Mouse (Mus musculus): ENCODE results near the gene Syt1.

Syt1 gene

DNA sequence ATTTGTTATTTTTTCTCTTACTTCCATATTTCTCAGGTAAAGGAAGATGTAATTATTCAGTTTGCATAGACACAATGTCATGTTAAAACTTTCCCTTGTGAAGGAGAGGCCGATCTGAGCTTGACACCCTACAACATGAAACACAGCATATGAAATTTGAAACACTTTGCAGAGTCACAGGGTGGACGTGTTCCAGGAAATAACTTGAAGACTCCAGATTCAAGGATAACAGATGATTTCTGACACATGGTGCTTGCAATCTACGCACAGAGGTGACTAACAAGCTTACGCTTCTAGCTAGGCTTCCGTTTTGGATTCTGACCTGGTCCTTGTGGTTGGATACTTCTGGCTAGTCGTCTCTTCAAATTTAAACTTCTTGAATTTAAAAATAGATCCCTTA, 239.7 kb downstream of the Syt1 start:
- DNase-seq (ENCODE audit: extremely low read depth, insufficient read length, low spot score): no peak

DNA sequence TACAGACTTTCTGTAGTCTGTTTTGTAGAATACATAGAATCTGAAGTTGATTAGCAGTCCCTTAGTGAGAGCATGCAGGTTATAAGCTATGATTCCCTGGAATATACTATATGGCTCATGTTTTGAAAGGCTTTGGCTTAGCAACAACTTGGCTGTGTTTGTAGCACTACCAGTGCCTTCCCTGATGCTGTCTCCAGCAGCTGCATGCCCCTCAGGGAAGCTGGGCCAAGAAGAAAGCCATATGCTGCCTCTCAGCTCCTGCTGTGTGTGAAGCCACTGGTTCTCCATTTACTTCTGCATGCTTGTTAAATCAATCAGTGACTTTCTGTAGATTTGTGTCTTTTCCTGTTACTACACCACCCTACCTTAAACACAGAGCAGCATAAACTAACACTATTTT, 245.2 kb downstream of the Syt1 start:
- DNase-seq (ENCODE audit: extremely low read depth, insufficient read length, low spot score): no peak

DNA sequence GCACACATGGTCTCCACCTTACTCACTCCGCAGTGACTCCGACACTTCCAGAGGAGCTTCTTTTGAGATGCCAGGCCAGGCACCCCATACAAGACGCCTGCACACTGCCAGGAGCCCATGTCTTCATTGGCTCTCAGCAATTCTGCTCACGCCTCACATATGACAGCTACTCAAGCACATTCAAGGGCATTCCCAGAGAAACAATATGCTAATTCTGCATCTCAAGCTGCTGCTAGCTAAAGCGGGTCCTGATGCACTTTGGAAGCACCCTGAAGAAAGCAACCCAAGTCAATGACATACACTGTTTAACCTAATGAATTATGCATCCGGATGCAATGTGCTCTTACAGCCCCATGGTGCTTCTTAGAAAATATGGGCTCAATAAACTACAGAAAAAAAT, 247.1 kb downstream of the Syt1 start:
- DNase-seq (ENCODE audit: extremely low read depth, insufficient read length, low spot score): no peak

DNA sequence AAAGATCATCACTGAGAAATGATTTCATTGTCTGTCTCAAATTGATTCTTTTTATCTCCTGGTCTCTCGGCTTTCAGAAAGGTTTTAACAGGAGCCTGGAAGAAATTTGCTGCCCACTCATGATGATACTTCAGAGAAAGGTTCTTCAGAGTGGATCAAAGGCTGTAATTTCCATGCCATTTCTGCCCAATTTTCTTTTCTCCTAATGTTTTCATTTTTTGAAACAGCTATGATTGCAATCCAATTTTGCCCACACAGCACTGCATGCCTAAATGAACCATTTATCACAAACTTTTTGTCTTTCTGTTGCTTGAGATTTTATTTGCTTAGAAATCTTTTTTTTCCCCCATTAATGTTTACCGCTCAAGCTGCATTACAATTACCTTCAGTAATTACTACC, 257.5 kb downstream of the Syt1 start:
- DNase-seq (ENCODE audit: extremely low read depth, insufficient read length, low spot score): no peak

DNA sequence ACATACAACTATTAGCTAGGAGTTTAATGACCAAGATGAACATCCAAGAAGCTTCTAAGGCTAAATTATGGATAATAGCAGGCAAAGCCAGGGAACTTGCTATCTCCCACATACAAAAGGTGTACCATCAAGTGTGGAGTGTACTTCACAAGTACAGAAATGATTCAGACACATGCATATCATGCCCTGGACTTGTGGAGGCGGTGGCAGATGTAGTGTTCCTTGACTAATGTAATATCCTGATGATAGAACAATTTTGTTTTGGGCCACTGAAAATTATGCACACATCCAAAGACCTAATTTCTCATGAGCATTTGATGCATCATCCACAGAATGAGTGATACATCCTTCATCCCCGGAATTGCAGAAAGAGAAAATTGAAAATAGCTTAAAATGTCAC, 267.0 kb downstream of the Syt1 start:
- no peak for DNase-seq (ENCODE audit: extremely low read depth, insufficient read length, low spot score)

DNA sequence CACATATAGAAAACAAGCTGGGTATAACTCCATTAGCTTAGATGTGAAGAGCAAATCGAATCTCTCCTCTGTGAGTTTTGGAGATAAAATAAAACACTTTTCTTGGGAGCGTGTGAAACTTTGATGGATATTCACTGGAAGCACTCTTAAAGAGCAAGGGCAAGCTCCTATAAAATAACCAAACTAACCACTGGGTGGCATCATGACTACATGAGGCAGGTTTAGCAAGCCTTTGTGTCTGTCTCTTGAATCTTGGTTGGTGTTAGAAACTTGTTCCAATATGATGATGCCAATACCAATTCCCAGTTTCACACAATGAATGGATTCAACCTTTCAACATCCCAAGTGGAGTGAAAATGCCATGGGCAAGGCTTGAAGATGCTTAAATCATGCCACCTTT, 276.8 kb downstream of the Syt1 start:
- peak; percentile 13 for DNase-seq (ENCODE audit: extremely low read depth, insufficient read length, low spot score)

DNA sequence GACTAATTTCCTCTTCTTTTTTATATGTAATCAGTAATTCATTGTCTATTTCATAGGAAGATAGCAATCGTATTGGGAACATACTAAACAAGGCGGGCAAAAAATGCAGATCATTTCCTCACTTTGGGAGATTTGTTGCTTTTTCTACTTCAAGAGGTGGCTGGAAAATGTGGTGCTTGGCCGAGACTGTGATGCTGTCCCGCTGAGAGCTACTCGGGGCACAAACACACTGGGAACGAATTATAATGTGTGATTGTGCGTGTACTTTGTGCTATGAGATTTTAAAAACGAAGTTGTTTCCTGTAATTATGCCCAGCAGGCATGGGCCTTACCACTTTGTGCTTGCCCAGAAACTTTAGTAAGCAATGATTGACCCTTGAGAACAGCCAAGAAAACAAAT, 281.8 kb downstream of the Syt1 start:
- no peak for DNase-seq (ENCODE audit: extremely low read depth, insufficient read length, low spot score)

DNA sequence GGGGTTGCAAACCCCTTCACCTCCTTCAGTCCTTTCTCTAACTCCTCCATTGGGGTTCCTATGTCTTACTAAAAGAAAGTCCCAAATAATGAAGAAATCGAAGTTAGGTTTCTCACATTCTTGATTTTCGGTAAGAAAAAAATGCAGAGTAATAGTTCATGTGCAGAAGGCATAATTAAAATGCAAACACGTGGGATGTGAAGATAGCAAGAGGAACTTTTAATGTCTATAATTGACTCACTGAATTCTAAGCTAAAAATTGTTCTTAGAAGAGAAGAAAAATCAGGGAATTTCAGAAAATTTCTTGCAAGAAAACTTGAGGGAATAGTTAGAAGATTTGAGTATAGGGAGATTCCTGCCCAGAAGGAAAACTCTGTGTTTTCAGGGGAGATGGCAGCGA, 284.4 kb downstream of the Syt1 start:
- DNase-seq (ENCODE audit: extremely low read depth, insufficient read length, low spot score): no peak

DNA sequence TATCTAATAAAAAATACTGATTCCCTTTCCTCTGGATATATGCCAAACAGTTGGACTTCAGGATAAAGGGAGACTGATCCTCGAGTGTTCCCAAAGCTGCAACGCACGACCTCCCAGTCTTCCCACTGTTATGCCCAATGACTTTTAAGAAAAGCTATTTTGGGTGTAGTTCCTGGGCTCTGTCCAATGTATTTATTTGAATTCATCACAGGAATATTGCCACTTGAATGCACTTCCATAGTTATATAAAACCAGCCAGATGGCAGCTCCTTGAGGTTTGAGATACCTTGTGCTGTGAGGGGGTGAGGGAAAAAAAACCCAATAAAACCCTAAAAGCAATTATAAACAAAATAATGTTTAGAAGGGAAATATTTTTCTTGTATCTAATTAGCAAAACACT, 285.9 kb downstream of the Syt1 start:
- no peak for DNase-seq (ENCODE audit: extremely low read depth, insufficient read length, low spot score)

DNA sequence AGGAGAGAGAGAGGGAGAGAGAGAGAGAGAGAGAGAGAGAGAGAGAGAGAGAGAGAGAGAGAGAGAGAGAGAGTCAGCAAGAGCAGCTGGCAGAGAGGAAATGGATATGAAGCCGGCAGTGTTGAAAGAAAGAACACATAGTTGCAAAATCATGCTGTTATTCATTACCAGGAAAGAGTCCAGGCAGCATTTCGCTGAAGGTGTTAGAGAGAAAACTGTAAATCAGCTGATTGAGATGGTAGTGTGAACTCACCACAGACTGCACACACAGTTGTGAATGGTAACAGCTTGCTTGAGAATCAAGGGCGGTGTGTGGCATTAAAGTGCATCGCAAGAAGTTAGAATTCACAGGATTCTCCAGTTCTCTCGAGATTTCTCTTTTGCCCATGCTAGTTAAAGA, 300.3 kb downstream of the Syt1 start:
- no peak for DNase-seq (ENCODE audit: extremely low read depth, insufficient read length, low spot score)

DNA sequence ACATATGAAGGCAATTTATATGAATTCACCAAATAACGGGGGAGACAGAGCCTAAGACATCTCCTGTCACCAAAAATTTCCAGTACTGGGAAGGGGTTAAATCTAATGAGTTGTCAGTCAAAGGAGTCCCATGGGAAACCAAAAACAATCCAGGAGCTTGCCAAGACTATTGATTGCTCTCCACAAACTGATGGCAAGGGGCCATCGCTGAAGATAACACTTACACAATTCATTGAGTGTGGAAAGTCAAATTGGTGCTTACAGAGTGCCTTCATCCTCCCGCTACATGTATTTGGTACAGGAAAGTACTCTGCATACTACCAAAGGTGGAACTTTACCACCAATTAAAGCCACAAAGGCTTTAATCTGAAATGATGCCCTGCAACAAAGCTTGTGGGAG, 305.1 kb downstream of the Syt1 start:
- DNase-seq (ENCODE audit: extremely low read depth, insufficient read length, low spot score): no peak

DNA sequence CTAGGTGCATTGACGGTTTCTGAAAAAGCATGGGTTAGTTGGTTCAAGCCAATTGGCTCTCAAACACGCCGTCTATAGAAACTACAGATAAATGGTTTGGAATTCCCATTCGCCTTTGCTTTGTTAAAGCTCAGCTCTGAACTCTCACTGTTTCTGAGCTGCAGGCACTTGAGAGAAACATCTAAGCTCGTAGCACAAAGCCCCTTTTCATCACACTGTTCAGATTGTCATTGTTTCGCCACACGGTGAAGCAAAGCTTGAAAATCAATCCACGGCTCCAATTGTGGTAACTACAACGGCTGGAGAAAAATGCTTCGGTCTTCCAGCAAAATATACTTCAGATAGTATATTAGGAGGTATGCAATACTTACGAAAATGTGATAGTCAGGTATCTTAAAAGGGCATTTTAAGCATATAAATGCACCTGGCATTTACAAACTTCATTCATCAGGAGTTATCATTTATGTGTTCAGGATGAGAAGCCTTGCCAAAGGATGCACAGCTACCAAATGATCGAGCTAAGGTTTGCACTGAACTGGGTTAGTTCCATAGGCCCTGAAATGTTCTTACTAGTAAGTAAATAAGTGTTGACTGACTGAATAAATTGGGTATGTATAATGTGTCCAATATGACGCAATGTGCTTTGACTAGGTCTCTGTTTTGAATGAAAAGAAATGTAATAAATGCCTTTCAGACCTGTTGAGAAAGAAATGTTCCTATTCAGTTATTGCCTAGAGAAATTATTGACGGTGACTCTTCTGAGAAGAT, 309.2 kb downstream of the Syt1 start:
- DNase-seq (ENCODE audit: extremely low read depth, insufficient read length, low spot score): no peak

DNA sequence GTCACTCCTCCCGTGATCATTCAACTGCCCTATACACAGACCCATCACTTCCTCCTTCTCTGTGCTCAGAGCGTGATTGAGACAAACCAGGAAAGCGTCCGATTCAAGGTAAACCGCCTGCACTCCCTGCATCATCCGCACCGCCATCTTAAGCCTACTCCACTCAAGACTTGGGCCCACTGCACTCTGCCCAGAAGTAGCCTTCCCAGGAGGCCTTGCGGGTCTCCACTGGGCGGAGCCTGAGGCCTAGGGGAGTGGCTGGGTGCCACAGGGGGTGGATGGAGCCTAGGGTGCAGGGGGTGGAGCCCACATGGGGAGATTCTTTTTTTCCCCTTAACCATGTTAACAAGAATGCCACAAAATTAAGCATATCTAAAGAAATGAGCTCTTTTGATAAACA, 310.8 kb downstream of the Syt1 start, which contains the start of gene Gm5136:
Gene Gm5136, minus strand, starts transcription at position 215 of the 400 bp plus-strand sequence.
- no peak for DNase-seq (ENCODE audit: extremely low read depth, insufficient read length, low spot score)

DNA sequence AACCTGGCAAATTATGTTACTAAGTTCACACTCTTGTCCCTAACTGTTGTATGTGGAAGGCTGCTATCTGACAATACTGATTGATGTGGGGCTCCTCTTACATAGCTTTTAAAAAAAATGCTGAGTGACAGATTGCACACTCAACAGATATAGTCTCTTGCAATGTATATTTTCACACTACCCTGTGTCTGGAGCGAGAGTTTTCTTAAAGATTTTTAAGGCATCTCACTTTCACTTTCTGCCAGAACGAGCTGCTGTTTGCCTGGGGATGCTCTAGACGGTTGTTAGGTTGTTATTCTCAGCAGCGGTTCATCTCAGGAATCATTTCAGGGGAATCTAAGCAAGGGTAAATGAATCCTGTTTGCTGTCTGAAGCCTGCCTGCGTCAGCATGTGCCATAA, 313.7 kb downstream of the Syt1 start:
- no peak for DNase-seq (ENCODE audit: extremely low read depth, insufficient read length, low spot score)

DNA sequence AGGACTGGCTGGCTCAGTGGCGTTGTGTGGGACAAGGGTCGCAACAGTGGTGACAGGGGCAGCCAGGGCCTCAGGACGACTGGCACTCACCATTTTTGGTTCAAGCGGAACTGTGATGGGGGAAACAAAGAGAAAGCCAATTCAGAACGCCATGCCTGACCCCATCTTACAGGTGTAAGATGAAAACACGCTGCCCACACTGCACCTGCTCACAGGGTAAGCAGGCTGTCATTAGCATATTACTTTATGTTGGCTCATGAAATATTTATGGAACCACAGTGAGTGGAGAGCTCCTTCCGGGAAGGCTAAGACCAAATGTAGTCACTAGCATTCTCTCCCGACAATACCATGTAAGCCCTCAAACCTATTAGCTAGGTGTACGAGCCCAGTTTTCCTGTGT, 319.8 kb downstream of the Syt1 start:
- no peak for DNase-seq (ENCODE audit: extremely low read depth, insufficient read length, low spot score)

DNA sequence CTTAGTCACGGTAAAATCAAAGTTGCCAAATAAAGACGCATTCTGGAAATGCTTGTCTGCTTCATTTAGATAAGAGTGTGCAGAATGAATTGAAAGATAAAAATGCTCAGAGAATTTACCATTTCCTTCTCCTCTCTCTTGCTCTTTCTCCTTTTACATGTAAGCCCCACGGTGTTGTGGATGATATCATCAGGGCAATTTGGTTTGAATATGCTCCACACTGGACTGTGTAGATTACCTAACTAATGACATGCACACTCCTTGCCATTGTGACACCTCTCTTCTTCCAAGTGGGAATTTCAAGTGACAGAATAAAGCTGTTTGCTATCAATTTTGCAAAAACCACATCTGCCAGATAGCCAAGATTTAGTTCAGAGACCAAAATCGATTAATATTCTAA, 324.1 kb downstream of the Syt1 start:
- no peak for DNase-seq (ENCODE audit: extremely low read depth, insufficient read length, low spot score)

DNA sequence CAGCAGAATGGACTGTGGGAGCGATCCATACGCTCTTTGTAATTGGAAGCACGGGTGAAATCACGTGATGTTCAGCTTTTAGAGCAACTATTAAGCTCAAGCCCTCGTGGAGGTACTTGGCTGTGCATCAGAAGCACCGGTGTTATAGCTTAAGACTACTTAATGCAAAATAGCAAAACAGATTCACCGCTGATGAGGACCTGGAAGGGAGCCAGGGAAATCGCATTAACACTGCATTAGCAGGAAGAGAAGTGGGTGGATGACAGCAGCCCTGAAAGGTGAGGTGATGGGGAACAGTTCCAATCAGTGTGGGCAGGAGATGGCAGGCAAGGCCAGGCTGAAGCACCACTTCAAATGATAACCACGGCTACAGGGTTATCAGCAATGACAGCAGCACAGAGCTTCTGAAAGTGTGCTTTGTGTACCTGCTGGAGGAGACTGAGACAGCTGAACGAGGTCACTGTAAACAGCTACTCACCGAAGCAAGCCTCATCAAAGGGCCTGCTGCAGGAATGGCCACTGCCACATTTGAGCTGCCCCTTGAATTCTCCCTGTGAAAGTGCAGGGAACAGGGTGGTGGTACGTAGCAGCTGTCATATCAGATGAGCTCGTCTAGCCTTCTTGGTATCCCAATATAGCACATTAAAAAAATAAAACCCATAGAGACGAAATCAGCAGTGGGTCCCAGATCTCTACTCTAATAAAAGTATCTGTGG, 330.9 kb downstream of the Syt1 start:
- no peak for DNase-seq (ENCODE audit: extremely low read depth, insufficient read length, low spot score)

DNA sequence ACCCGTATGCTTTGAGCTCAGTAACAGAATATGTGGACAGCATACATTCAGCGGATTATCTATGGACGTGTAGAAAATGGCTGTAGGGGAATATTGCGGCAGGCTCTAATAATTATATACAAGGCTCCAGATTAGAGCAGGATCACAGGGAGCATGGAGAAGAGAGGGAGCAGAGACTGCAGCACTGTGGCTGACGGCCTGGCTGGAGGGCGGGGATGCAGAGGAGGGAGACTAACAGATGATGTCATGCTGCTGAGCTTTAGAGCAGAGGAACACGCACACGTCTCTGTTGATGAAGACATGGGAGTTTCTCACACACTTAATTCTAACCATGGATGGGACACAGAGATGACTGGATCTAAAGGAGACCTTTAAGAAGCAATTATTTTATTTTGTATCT, 333.7 kb downstream of the Syt1 start:
- no peak for DNase-seq (ENCODE audit: extremely low read depth, insufficient read length, low spot score)

DNA sequence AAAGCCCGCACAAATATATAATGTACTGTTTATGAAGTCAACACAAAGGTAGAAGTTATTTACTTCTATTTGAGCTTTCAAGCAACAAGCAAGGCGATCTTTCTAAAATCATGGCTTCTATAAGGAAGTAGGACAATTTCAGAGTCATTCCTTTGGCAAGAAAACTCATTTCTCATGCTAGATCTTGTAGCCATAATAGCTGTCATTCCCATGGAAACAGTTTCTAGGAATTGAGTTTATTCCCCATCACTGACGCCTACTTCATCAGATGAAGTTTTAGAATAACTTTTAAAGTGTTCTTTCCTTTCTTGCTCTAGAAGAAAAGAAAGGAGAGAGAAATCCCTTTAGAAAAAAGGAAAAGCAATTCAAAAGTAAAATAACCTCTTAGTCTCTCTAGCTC, 341.8 kb downstream of the Syt1 start:
- no peak for DNase-seq (ENCODE audit: extremely low read depth, insufficient read length, low spot score)

DNA sequence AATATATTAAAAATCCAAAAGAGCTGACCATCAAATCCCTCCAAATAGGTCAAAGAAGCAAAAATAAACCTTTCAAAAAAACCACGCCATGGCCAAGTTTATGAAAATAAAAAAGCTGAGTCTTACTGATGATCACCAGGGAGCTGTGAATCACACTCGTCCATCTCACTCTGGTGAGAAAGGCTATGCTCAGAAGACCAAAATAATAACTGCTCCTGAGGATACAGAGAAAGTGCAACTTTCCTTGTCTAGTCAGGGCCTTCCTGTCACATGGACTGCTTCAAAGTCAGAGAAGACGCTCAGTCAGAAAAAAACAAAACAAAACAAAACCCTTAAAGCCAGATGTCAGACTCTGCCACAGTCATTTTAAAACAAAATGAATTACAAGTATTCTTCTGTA, 350.5 kb downstream of the Syt1 start:
- no peak for DNase-seq (ENCODE audit: extremely low read depth, insufficient read length, low spot score)

DNA sequence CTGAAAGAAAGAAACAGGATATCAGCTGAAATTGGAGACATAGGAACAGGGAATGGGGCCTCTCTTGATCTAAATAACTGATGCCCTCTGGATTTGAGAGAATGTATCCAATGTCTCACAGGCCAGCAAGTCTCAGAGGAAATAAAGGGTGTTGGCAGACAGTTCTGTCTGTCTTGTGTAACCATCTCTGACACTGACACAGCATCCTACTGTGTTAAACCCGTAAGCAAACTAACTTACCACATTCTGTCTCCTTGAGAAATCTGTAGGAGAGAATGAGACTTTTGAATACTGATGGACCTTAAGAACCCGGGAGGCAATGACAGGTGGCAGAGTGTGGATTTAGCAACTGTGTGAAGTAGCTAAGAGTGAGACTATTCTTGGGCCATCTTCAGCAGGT, 352.5 kb downstream of the Syt1 start:
- DNase-seq (ENCODE audit: extremely low read depth, insufficient read length, low spot score): no peak

DNA sequence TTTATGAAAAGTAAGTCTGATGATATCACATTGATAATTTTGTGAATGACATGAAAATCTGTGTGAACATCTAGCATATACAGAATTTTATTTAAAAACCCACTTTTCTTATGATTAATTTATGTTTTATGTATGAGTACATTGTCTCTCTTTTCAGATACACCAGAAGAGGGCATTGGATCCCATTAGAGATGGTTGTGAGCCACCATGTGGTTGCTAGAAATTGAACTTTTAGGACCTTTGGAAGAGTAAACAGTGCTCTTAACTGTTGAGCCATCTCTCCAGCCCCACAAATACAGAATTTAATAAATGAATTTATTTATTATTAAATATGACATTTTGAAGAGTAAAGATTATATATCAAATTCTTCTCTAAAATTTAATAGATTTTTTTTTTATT, 353.1 kb downstream of the Syt1 start:
- DNase-seq (ENCODE audit: extremely low read depth, insufficient read length, low spot score): no peak
